8 mouse cellular contexts compared by ENCODE assay signal in the genomic region with DNA sequence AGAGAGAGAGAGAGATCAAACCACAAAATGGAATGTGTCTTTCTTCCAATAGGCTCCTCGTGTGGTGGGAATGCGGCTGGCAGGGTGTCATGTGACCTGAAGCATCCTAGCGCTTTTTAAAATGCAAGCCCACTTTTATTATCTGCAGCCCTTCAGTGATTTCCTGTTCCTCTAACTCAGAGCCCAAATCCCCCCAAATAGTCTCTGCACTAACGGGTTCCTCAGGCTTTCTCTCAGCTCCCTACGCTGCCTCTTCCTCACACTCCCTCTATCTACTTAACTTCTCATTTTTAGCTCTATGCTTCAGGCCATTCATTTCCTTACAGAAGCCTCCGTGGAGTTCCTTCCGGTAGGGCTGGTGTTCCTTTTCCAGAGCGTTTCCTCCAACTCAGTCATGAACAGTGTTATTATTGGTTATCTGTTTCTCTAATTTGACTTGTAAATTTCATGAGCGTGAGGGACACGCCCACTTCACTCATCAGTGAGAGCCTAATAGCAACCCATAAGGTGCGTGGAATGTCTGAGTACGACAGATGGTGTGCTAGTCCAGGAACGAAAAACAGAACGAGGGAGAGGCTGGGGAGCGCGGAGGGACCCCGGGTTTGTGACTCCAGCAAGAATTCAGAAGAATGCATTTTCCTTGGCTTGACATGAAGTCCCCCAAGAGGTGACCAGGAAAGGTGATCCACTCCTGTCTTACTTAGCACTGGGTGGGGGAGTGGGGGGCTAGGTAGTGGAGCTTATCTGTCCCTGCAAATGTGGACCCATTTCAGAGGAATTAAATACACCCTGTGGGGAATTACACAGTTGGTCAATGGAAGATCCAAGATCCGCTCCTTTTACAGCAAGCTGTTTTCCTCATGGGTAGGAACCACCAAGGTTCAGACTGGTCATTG. TPM values are rescaled to one million over a fixed set of nuclear protein-coding genes. Genes with fewer than 3 reads are reported as not detected.
A peak's percentile ranks its signal among the peaks of the same experiment; 100 is the strongest.
DNase-seq lines count a peak whose midpoint lies in the region; ATAC-seq and TF ChIP-seq lines count a peak whose summit lies in the region.

No protein-coding gene starts in this region.

- H3K4me1 ChIP-seq in forebrain, postnatal 0 days (ENCODE audit: insufficient read depth): peaks cover 9% of the 10 kb centered on the region; the same call in 1 of the 2 replicates
- peaks cover 12% of the 10 kb centered on the region; the same call in 1 of the 2 replicates for H3K4me1 ChIP-seq in stomach, embryonic 15.5 days

- H3K27me3 ChIP-seq in forebrain, postnatal 0 days (ENCODE audit: insufficient read depth, low read length): no peaks in the 10 kb centered on the region
- H3K27me3 ChIP-seq in stomach, embryonic 15.5 days (replicated peaks): no peaks in the 10 kb centered on the region

- H3K9ac ChIP-seq in forebrain, postnatal 0 days: peak overlapping the region; percentile 10; the same call in 1 of the 2 replicates
- no peak overlapping the region for H3K9ac ChIP-seq in stomach, embryonic 15.5 days

- ATAC-seq in forebrain, postnatal 0 days: peak; percentile 90
- peak; percentile 78 for ATAC-seq in megakaryocyte progenitor cell, adult 5-6 weeks (replicated peaks; ENCODE audit: poor library complexity)
- peak; percentile 69 for ATAC-seq in stomach, embryonic 15.5 days (ENCODE audit: insufficient read depth, low FRiP score, low read depth)

- intact Hi-C loops in left cerebral cortex, adult 2 months (cut with DNase I): no loop called here
- intact Hi-C loops in left cerebral cortex, postnatal 4 days (cut with DNase I): no loop called here

- DNase-seq in left cerebral cortex, adult 2 months (ENCODE audit: extremely low spot score in 1 of 2, low spot score in 2 of 2): peak in 1 of 2 experiments; percentile 28
- DNase-seq in left cerebral cortex, postnatal 4 days: no peak
- peak; percentile 85 for DNase-seq in brain, adult 2 months (ENCODE audit: low read depth, low spot score)
- peak; percentile 80 for DNase-seq in forebrain, postnatal 0 days
- DNase-seq in layer of hippocampus, adult 2 months (ENCODE audit: low spot score in 2 of 2): peak; percentile 63 to 83
- no peak for DNase-seq in thymus, postnatal 10 days (ENCODE audit: low spot score in 2 of 2)

- no peaks in the 10 kb centered on the region for H3K36me3 ChIP-seq in forebrain, postnatal 0 days (ENCODE audit: insufficient read depth)
- no peaks in the 10 kb centered on the region for H3K36me3 ChIP-seq in stomach, embryonic 15.5 days

- no peak overlapping the region for H3K27ac ChIP-seq in left cerebral cortex, adult 2 months
- H3K27ac ChIP-seq in forebrain, postnatal 0 days (ENCODE audit: low read depth, low read length): peak overlapping the region; percentile 72
- H3K27ac ChIP-seq in layer of hippocampus, adult 2 months: peak overlapping the region; percentile 86
- no peak overlapping the region for H3K27ac ChIP-seq in stomach, embryonic 15.5 days

- no peak for TF ChIP-seq CTCF in left cerebral cortex, adult 2 months (IDR thresholded peaks at IDR 0.05)
- no peak for TF ChIP-seq CTCF in forebrain, postnatal 0 days (IDR thresholded peaks at IDR 0.05; ENCODE audit: low read depth)
- TF ChIP-seq CTCF in layer of hippocampus, adult 2 months (conservative IDR thresholded peaks at IDR 0.05): no peak

- 19% methylated on average over 18 of the region's 18 CpGs for WGBS in forebrain, postnatal 0 days
- WGBS in stomach, embryonic 15.5 days: 15% methylated on average over 18 of the region's 18 CpGs

- peak overlapping the region; percentile 24 for H3K4me3 ChIP-seq in left cerebral cortex, adult 2 months
- peak overlapping the region; percentile 34 for H3K4me3 ChIP-seq in forebrain, postnatal 0 days (ENCODE audit: low read depth, low read length)
- H3K4me3 ChIP-seq in layer of hippocampus, adult 2 months: peak overlapping the region; percentile 44
- H3K4me3 ChIP-seq in stomach, embryonic 15.5 days (replicated peaks): peak overlapping the region; percentile 24

- peak overlapping the region; percentile 55 for H3K4me2 ChIP-seq in forebrain, postnatal 0 days (ENCODE audit: low read depth)
- peak overlapping the region; percentile 58 for H3K4me2 ChIP-seq in stomach, embryonic 15.5 days

- H3K9me3 ChIP-seq in forebrain, postnatal 0 days (ENCODE audit: low read length): no peaks in the 10 kb centered on the region
- H3K9me3 ChIP-seq in stomach, embryonic 15.5 days: no peaks in the 10 kb centered on the region

RNA-seq across cellular contexts. Expression of a gene that starts 38.2 kb away (rescaled TPM):
- 100 to 1,000 TPM; 116 to 120 TPM for total RNA-seq in left cerebral cortex, adult 2 months (2021)
- total RNA-seq in left cerebral cortex, postnatal 4 days (2021): 100 to 1,000 TPM; 145 to 163 TPM
- total RNA-seq in forebrain, postnatal 0 days (2014; rRNA removed): 135 and 155 TPM in 2 replicates
- polyA plus RNA-seq in forebrain, postnatal 0 days (2015; fragmentation: Nextera tagmentation; extraction: Ambion mirVana): 70.1 and 88.9 TPM in 2 replicates
- total RNA-seq in layer of hippocampus, adult 2 months (2021): 100 to 1,000 TPM; 111 to 116 TPM
- total RNA-seq in megakaryocyte progenitor cell, adult 5-6 weeks (2015): 103 and 107 TPM in 2 replicates
- total RNA-seq in megakaryocyte progenitor cell, adult 5-6 weeks (2017): 108 and 138 TPM in 2 replicates
- 117 and 129 TPM in 2 replicates for polyA plus RNA-seq in stomach, embryonic 15.5 days (2015; fragmentation: Nextera tagmentation; extraction: Ambion mirVana)

Comparison
In these comparisons a context has a peak if more than half of its experiments do, and no peak if none do; other contexts are left out.
1. DNase-seq: peak in brain, adult 2 months (single experiment), forebrain, postnatal 0 days (single experiment) and layer of hippocampus, adult 2 months (2 of 2); none in left cerebral cortex, postnatal 4 days (single experiment) and thymus, postnatal 10 days (0 of 2).
2. H3K27ac ChIP-seq: peak in forebrain, postnatal 0 days (single experiment) and layer of hippocampus, adult 2 months (single experiment); none in left cerebral cortex, adult 2 months (single experiment) and stomach, embryonic 15.5 days (single experiment).
3. Peak in every context shown above with its lines, with median percentiles within 50 percentile points of each other: H3K4me3 ChIP-seq and ATAC-seq.